Mouse (Mus musculus): ENCODE data around the gene Zfp429. TPM values are rescaled to one million over a fixed set of nuclear protein-coding genes. Genes with fewer than 3 reads are reported as not detected.
"Not testable (repeated sequence)": the region's sequence is repeated elsewhere in the genome, so short reads cannot be mapped to it uniquely, and the experiment has no call there.

Gene Zfp429
- polyA plus RNA-seq (2012; rRNA removed): 0.60 and 0.65 TPM in 2 replicates

- Histone ChIP-seq H3K4me3 (ENCODE audit: low read depth, low read length) (peak within 1 kb of the TSS; percentile 95), H3K27ac (ENCODE audit: insufficient read depth, low read depth, low read length) (0 out of 2 replicates have a peak within 1 kb of the TSS, but pooled peaks have one; percentile 48)
- 2% methylated on average over 16 of the region's 16 CpGs for WGBS
These were observed at the start of gene Zfp429 for GRCm38 (mm10) chr13:67399183-67399903. Gene Zfp429 (minus strand): TSS chr13:67399819.

GRCm38 (mm10) chr13:67437095-67437494 lies 37.5 kb upstream of the Zfp429 start:
- H3K4me1 ChIP-seq (ENCODE audit: control insufficient read depth, insufficient read depth, insufficient read length, low read length); H3K36me3 ChIP-seq (ENCODE audit: control insufficient read depth, insufficient read depth, low read length); H3K27ac ChIP-seq (ENCODE audit: insufficient read depth, low read depth, low read length); H3K27me3 ChIP-seq (ENCODE audit: control insufficient read depth, insufficient read depth, low read length); H3K4me3 ChIP-seq (ENCODE audit: low read depth, low read length): not testable (repeated sequence)
- WGBS: 81% methylated on average over 1 of the region's 3 CpGs

More at GRCm38 (mm10) chr13:67399183-67399903, at the start of gene Zfp429:
- not testable (repeated sequence) for H3K27me3 ChIP-seq (ENCODE audit: control insufficient read depth, insufficient read depth, low read length); H3K4me1 ChIP-seq (ENCODE audit: control insufficient read depth, insufficient read depth, insufficient read length, low read length); H3K36me3 ChIP-seq (ENCODE audit: control insufficient read depth, insufficient read depth, low read length)

- H3K4me3 ChIP-seq (ENCODE audit: low read depth, low read length): no peak overlapping the region
These were observed 28.5 kb upstream of the Zfp429 start for GRCm38 (mm10) chr13:67428116-67428515.

GRCm38 (mm10) chr13:67425699-67426098 lies 26.1 kb upstream of the Zfp429 start:
- H3K27ac ChIP-seq (ENCODE audit: insufficient read depth, low read depth, low read length); H3K27me3 ChIP-seq (ENCODE audit: control insufficient read depth, insufficient read depth, low read length); H3K4me1 ChIP-seq (ENCODE audit: control insufficient read depth, insufficient read depth, insufficient read length, low read length); H3K36me3 ChIP-seq (ENCODE audit: control insufficient read depth, insufficient read depth, low read length); H3K4me3 ChIP-seq (ENCODE audit: low read depth, low read length): not testable (repeated sequence)

More at GRCm38 (mm10) chr13:67428116-67428515, 28.5 kb upstream of the Zfp429 start:
- no peaks in the 10 kb centered on the region for H3K4me1 ChIP-seq (ENCODE audit: control insufficient read depth, insufficient read depth, insufficient read length, low read length)
- TF ChIP-seq CTCF (IDR thresholded peaks at IDR 0.05; ENCODE audit: extremely low read depth, insufficient read length, insufficient replicate concordance, low read depth, low read length): no peak
- no peak for TF ChIP-seq POLR2A (IDR thresholded peaks at IDR 0.05; ENCODE audit: low read depth, low read length)
- no peak overlapping the region for H3K27ac ChIP-seq (ENCODE audit: insufficient read depth, low read depth, low read length)
- H3K36me3 ChIP-seq (ENCODE audit: control insufficient read depth, insufficient read depth, low read length): no peaks in the 10 kb centered on the region
- 63% methylated on average over 3 of the region's 3 CpGs for WGBS
- no peaks in the 10 kb centered on the region for H3K27me3 ChIP-seq (ENCODE audit: control insufficient read depth, insufficient read depth, low read length)

- WGBS: 95% methylated on average over 2 of the region's 2 CpGs
- H3K4me1 ChIP-seq (ENCODE audit: control insufficient read depth, insufficient read depth, insufficient read length, low read length); H3K27ac ChIP-seq (ENCODE audit: insufficient read depth, low read depth, low read length); H3K36me3 ChIP-seq (ENCODE audit: control insufficient read depth, insufficient read depth, low read length); H3K27me3 ChIP-seq (ENCODE audit: control insufficient read depth, insufficient read depth, low read length); H3K4me3 ChIP-seq (ENCODE audit: low read depth, low read length): not testable (repeated sequence)
These were observed 22.9 kb upstream of the Zfp429 start for GRCm38 (mm10) chr13:67422532-67422931.

GRCm38 (mm10) chr13:67421207-67421857 lies 21.7 kb upstream of the Zfp429 start, which contains the start of gene Zfp459:
Gene Zfp459 (minus strand): TSS chr13:67421418.
- Histone ChIP-seq H3K27ac (ENCODE audit: insufficient read depth, low read depth, low read length) (no peak within 1 kb of the TSS), H3K36me3 (ENCODE audit: control insufficient read depth, insufficient read depth, low read length) (no peaks in the 10 kb centered on the region), H3K4me1 (ENCODE audit: control insufficient read depth, insufficient read depth, insufficient read length, low read length) (no peaks in the 10 kb centered on the region), H3K27me3 (ENCODE audit: control insufficient read depth, insufficient read depth, low read length) (no peaks in the 10 kb centered on the region), H3K4me3 (ENCODE audit: low read depth, low read length) (peak within 1 kb of the TSS; percentile 83)
- WGBS: under 1% methylated on average over 22 of the region's 22 CpGs
- TF ChIP-seq CTCF (IDR thresholded peaks at IDR 0.05; ENCODE audit: extremely low read depth, insufficient read length, insufficient replicate concordance, low read depth, low read length) (no peak), POLR2A (IDR thresholded peaks at IDR 0.05; ENCODE audit: low read depth, low read length) (peak; percentile 45; the same call in 1 of the 2 replicates)

GRCm38 (mm10) chr13:67420558-67421206 lies 21.1 kb upstream of the Zfp429 start:
- 21% methylated on average over 11 of the region's 11 CpGs for WGBS
- Histone ChIP-seq H3K4me3 (ENCODE audit: low read depth, low read length) (peak overlapping the region; percentile 83), H3K27ac (ENCODE audit: insufficient read depth, low read depth, low read length) (no peak overlapping the region), H3K27me3 (ENCODE audit: control insufficient read depth, insufficient read depth, low read length) (no peaks in the 10 kb centered on the region), H3K4me1 (ENCODE audit: control insufficient read depth, insufficient read depth, insufficient read length, low read length) (no peaks in the 10 kb centered on the region), H3K36me3 (ENCODE audit: control insufficient read depth, insufficient read depth, low read length) (no peaks in the 10 kb centered on the region)
- TF ChIP-seq POLR2A (IDR thresholded peaks at IDR 0.05; ENCODE audit: low read depth, low read length) (no peak), CTCF (IDR thresholded peaks at IDR 0.05; ENCODE audit: extremely low read depth, insufficient read length, insufficient replicate concordance, low read depth, low read length) (no peak)
